Mouse (Mus musculus) heart, postnatal 36 days (tissue): ENCODE measurements at regions not wholly inside any gene's neighbourhood (a gene's known extent, or its start where the extent isn't known, plus 50 kb on each side); places are given as distances from the start of the nearest gene placed in this dataset.
"Not testable (repeated sequence)": the region's sequence is repeated elsewhere in the genome, so short reads cannot be mapped to it uniquely, and the experiment has no call there.

Experiments used
- DNase-seq, 2 experiments: peaks; one replicate each; pipeline ENCODE4 v3.0.0; 2021 to 2022
- intact Hi-C: fragments of 180-260 bp; cut with DNase I; formaldehyde crosslinking; loops from one replicate; pipeline ENCODE4 v1.15.1; 2025

DNA sequence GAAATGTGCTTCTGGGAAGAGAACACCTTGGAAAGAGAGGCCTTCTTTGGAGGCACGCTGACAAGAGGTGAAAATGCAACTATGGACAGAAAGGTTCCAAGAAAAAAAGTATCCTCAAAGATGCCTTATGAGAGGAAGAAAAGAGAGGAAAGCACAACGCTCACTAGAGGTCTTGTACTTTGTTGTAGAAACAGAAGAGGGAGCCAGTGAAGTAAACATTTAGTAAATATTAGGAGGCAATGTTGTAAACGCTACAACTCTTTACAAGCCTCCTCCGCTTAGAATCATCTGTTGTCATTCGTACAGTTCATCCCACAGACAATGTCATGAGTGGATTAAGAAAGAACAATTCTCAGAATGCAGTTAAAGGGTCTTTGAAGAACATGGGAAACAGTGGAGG lies 77.4 kb downstream of the Tfpi2 start:
- intact Hi-C loops, result loop anchor here (5.0 kb wide), 2 partner anchors 91 to 636 kb away; partner anchors contain the start of gene Gng11
- no peak for DNase-seq

- no peak for DNase-seq
- intact Hi-C loops, result no loop called here
Measured at GRCm38 (mm10) chr6:3904704-3905103, 84.0 kb downstream of the Tfpi2 start.

DNA sequence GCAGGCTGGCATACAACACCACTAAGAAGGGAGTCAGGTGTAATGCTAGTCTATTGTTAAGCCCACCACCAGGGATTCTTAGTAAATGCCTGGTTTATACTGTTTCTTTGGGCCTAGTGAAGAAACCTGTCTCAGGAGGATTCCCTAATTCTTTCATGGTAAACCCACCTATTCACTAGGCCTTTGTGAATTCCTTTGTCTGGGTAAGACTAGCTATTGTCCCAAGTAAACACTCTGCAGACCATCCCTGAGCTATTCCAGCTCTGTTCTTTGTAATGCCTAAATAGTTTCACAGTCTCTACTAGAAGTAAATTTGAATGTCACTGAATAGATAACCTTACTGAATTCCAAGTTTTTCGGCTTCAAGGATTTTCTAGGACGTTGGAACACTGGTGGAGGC lies 111.3 kb upstream of the Calcr start:
- DNase-seq, intact Hi-C loops: not testable (repeated sequence)

GRCm38 (mm10) chr6:3874826-3875225 lies 110.3 kb upstream of the Calcr start:
- DNase-seq, intact Hi-C loops: not testable (repeated sequence)

DNA sequence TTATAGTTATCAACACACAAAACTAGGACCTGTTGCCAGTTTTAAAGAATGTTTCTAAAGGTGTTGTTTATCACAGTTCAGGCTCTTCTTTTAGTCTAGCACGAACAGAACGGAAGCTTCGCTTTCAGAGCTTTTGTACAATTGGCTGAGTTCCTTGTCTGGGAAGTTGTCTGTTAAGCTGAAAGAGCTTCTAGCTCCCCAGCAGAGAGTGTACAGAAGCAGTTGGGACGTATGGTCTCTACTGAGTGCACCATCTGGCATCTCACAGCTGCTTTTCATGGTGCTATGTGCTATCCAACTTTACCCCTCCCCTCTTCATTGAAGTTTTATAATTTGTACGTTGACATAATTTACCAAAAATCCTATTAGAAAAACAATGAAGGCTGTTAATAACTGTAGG lies 96.5 kb upstream of the Calcr start:
- intact Hi-C loops, result no loop called here

DNA sequence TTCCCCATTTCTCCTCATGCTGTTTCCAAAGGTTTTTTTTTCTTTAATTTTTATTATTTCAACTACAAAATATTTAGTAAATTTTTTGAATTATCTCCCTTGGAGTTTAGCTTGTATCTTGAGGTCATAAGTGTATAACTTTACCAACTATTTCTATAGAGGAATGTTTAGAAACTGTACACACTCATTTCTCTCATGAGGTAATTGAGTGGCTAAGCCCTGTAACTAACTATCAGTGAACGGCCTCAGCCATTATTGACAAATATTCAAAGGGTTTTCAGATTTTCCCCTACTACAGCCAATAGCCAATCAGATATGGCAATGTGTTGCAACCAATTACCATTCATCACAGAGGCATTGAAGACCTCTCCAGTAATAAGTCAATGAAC lies 96.1 kb upstream of the Calcr start:
- DNase-seq, result no peak
- intact Hi-C loops, result no loop called here

More for the DNA sequence above, 96.5 kb upstream of the Calcr start:
- DNase-seq, result no peak

DNA sequence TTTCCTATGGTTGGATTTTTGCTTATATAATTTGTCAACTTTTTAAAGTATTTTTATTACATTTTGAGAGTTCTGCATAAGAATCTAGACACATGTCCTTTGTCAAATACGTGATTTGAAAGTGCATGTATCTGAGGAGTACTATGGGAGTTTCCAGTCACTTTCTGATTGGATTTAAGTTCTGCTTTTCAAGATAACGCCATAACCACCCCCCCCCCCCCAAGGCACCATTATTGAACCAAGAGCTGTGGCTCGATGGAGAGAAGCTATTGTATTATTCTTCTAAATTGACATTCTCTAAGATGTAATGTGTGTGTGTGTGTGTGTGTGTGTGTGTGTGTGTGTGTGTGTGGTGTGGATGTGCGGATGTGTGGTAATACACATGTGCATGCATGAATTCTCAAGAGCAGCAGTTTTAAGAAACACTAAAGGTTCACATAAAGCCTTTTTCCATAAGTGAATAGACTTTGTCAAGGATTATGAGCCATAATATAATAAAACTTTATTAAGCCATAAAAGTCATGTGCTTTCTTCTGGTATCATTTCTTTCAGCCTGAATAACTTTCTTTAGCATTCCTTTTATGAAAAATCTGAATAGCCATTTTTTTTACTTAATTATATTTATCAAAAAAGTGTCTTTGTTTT lies 95.5 kb upstream of the Calcr start:
- intact Hi-C loops, result no loop called here
- DNase-seq, result no peak

DNA sequence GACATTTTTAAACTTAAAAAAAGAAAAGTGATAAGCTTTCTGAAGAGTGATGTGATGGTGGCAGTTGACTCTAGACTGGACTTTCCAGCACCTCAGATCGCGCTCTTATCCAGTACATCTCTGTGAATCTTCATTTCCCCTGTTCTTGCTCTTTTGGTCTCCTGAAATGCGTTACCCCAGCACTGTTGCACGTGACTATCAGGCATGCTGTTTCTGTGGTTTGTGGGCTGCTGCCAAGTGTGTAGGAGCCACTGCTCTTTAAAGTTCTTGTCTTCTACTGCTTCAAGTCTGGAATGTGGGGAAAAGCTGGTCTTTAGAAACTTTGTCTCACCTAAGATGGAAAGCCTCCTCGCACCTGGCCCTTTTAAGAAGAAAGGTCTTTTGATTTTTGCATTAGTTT lies 85.6 kb upstream of the Calcr start:
- intact Hi-C loops, result no loop called here
- DNase-seq, result no peak
